Mouse (Mus musculus): ENCODE measurements at regions not wholly inside any gene's neighbourhood (a gene's known extent, or its start where the extent isn't known, plus 50 kb on each side); places are given as distances from the start of the nearest gene placed in this dataset.

GRCm38 (mm10) chr17:84010492-84011060, 162.8 kb upstream of the Haao start:
- 61% methylated on average over 3 of the region's 3 CpGs for WGBS

GRCm38 (mm10) chr17:84009966-84010365, 162.2 kb upstream of the Haao start:
- Histone ChIP-seq H3K36me3 (ENCODE audit: control insufficient read depth, insufficient read depth, low read length) (no peaks in the 10 kb centered on the region), H3K4me3 (ENCODE audit: low read depth, low read length) (no peak overlapping the region), H3K27ac (ENCODE audit: insufficient read depth, low read depth, low read length) (no peak overlapping the region), H3K27me3 (ENCODE audit: control insufficient read depth, insufficient read depth, low read length) (no peaks in the 10 kb centered on the region), H3K4me1 (ENCODE audit: control insufficient read depth, insufficient read depth, insufficient read length, low read length) (peaks cover 44% of the 10 kb centered on the region)
- TF ChIP-seq POLR2A (IDR thresholded peaks at IDR 0.05; ENCODE audit: low read depth, low read length) (no peak), CTCF (IDR thresholded peaks at IDR 0.05; ENCODE audit: extremely low read depth, insufficient read length, insufficient replicate concordance, low read depth, low read length) (no peak)
- 80% methylated on average over 7 of the region's 7 CpGs for WGBS

More at GRCm38 (mm10) chr17:84010492-84011060, 162.8 kb upstream of the Haao start:
- TF ChIP-seq POLR2A (IDR thresholded peaks at IDR 0.05; ENCODE audit: low read depth, low read length): no peak
- no peak for TF ChIP-seq CTCF (IDR thresholded peaks at IDR 0.05; ENCODE audit: extremely low read depth, insufficient read length, insufficient replicate concordance, low read depth, low read length)
- Histone ChIP-seq H3K36me3 (ENCODE audit: control insufficient read depth, insufficient read depth, low read length) (no peaks in the 10 kb centered on the region), H3K4me1 (ENCODE audit: control insufficient read depth, insufficient read depth, insufficient read length, low read length) (peaks cover 46% of the 10 kb centered on the region), H3K27ac (ENCODE audit: insufficient read depth, low read depth, low read length) (no peak overlapping the region; the same call in 1 of the 2 replicates), H3K4me3 (ENCODE audit: low read depth, low read length) (no peak overlapping the region), H3K27me3 (ENCODE audit: control insufficient read depth, insufficient read depth, low read length) (no peaks in the 10 kb centered on the region)

DNA sequence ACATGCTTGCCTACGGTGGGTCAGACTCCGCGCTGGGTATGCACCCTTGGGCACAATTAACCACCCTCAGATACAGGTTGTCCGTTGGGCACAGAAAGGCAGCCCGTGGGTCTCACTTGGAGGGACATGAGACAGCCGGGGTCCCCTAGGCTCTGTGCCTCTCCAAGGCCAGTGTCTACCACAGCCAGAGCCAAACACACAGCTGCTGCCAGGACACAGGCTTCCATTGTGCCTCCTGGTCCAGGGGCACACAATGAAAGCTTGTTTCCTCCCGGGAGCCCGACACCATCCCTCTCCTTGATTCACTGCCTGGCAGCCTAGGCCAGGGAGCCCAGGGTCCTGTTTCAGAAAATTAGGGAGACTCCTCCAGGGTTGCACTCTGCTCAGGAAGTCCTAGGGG, 161.4 kb upstream of the Haao start:
- Histone ChIP-seq H3K27ac (ENCODE audit: insufficient read depth, low read depth, low read length) (peak overlapping the region; percentile 65), H3K4me1 (ENCODE audit: control insufficient read depth, insufficient read depth, insufficient read length, low read length) (peaks cover 43% of the 10 kb centered on the region), H3K27me3 (ENCODE audit: control insufficient read depth, insufficient read depth, low read length) (no peaks in the 10 kb centered on the region), H3K4me3 (ENCODE audit: low read depth, low read length) (no peak overlapping the region), H3K36me3 (ENCODE audit: control insufficient read depth, insufficient read depth, low read length) (no peaks in the 10 kb centered on the region)
- TF ChIP-seq POLR2A (IDR thresholded peaks at IDR 0.05; ENCODE audit: low read depth, low read length): no peak
- no peak for TF ChIP-seq CTCF (IDR thresholded peaks at IDR 0.05; ENCODE audit: extremely low read depth, insufficient read length, insufficient replicate concordance, low read depth, low read length)
- 65% methylated on average over 8 of the region's 8 CpGs for WGBS

DNA sequence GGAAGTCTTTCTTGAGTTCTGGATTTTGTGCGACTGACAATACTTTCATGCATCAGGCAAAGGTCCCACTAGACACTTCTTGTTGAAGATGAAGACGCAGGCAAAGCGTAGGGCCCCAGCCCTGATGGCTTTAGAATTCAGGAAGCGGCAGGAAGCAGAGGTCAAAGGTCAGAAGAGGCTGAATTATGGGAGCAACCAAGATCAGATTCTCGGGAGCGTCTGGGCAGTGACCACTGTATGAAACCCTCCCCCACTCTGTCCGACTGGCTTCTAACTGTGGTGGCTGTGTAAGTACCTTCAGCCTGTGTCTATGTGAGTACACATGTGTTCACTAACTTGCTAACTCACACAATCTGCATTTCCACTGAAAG, 160.9 kb upstream of the Haao start:
- no peak overlapping the region for H3K4me3 ChIP-seq (ENCODE audit: low read depth, low read length)
- peaks cover 43% of the 10 kb centered on the region for H3K4me1 ChIP-seq (ENCODE audit: control insufficient read depth, insufficient read depth, insufficient read length, low read length)
- whole genome bisulfite sequencing: 27% methylated on average over 7 of the region's 7 CpGs
- peak overlapping the region; percentile 65 for H3K27ac ChIP-seq (ENCODE audit: insufficient read depth, low read depth, low read length)
- no peaks in the 10 kb centered on the region for H3K36me3 ChIP-seq (ENCODE audit: control insufficient read depth, insufficient read depth, low read length)
- H3K27me3 ChIP-seq (ENCODE audit: control insufficient read depth, insufficient read depth, low read length): no peaks in the 10 kb centered on the region
- TF ChIP-seq POLR2A (IDR thresholded peaks at IDR 0.05; ENCODE audit: low read depth, low read length): no peak
- TF ChIP-seq CTCF (IDR thresholded peaks at IDR 0.05; ENCODE audit: extremely low read depth, insufficient read length, insufficient replicate concordance, low read depth, low read length): no peak

DNA sequence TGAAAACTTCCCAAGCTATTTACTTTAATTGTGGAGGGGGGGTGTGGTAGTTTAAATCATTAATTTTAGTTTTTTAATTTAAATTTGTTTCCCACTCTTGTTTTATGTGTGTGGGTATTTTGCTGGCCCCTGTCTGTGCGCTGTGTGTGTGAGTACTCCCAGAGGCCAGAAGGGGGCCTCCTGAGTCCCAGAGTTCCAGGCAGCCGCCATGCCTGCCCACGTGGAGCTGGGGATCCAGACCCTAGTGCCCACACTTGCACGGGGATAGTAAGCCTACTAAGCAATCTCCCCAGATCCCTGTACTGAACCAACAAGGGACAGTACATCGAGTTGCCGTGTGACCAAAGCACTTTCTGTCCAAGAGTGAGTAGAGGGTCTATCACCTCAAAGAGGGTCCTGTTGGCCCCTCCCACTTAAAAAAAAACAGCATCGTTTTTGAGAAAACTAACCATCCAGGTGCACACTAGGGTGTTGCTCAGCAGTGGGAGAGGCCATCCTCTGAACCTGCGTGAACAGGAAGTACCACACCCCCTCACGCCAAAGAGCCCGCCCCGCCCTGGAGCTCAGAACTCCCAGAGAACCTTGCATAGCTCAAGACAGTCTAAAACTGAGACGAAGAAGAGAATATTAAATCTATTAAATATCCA, 160.4 kb upstream of the Haao start:
- peak overlapping the region; percentile 65 for H3K27ac ChIP-seq (ENCODE audit: insufficient read depth, low read depth, low read length)

GRCm38 (mm10) chr17:84006748-84007147, 159.0 kb upstream of the Haao start:
- Histone ChIP-seq H3K27ac (ENCODE audit: insufficient read depth, low read depth, low read length) (no peak overlapping the region), H3K4me1 (ENCODE audit: control insufficient read depth, insufficient read depth, insufficient read length, low read length) (peaks cover 46% of the 10 kb centered on the region), H3K4me3 (ENCODE audit: low read depth, low read length) (no peak overlapping the region), H3K27me3 (ENCODE audit: control insufficient read depth, insufficient read depth, low read length) (no peaks in the 10 kb centered on the region), H3K36me3 (ENCODE audit: control insufficient read depth, insufficient read depth, low read length) (no peaks in the 10 kb centered on the region)
- WGBS: 73% methylated on average over 9 of the region's 9 CpGs
- TF ChIP-seq POLR2A (IDR thresholded peaks at IDR 0.05; ENCODE audit: low read depth, low read length) (no peak), CTCF (IDR thresholded peaks at IDR 0.05; ENCODE audit: extremely low read depth, insufficient read length, insufficient replicate concordance, low read depth, low read length) (no peak)

More for the DNA sequence above, 160.4 kb upstream of the Haao start:
- Histone ChIP-seq H3K27me3 (ENCODE audit: control insufficient read depth, insufficient read depth, low read length) (no peaks in the 10 kb centered on the region), H3K4me1 (ENCODE audit: control insufficient read depth, insufficient read depth, insufficient read length, low read length) (peaks cover 41% of the 10 kb centered on the region), H3K4me3 (ENCODE audit: low read depth, low read length) (no peak overlapping the region), H3K36me3 (ENCODE audit: control insufficient read depth, insufficient read depth, low read length) (no peaks in the 10 kb centered on the region)
- TF ChIP-seq POLR2A (IDR thresholded peaks at IDR 0.05; ENCODE audit: low read depth, low read length) (no peak), CTCF (IDR thresholded peaks at IDR 0.05; ENCODE audit: extremely low read depth, insufficient read length, insufficient replicate concordance, low read depth, low read length) (peak; percentile 24; the same call in 1 of the 2 replicates)
- 40% methylated on average over 12 of the region's 12 CpGs for WGBS

DNA sequence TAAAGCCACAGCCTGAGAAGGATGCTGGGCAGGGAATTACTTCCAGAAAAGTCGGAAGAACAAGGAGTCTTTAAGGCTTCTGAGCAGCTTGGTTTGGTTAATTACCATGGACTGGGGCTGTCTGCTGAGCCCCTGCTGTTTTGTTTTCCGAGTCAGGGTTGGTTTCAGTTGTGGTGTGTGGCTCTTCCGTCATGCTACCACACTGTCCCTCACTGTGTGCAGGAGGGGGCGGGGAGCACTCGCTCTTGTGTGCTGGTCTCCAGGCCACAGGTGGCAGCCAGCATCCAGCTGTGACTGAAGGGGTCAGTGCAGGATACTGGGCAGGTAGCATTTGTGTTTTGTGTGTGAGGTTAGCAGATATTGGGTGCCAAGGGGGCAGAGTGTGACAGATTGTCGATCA, 156.5 kb upstream of the Haao start:
- Histone ChIP-seq H3K27ac (ENCODE audit: insufficient read depth, low read depth, low read length) (peak overlapping the region; percentile 83), H3K4me1 (ENCODE audit: control insufficient read depth, insufficient read depth, insufficient read length, low read length) (peaks cover 38% of the 10 kb centered on the region), H3K27me3 (ENCODE audit: control insufficient read depth, insufficient read depth, low read length) (no peaks in the 10 kb centered on the region), H3K4me3 (ENCODE audit: low read depth, low read length) (no peak overlapping the region), H3K36me3 (ENCODE audit: control insufficient read depth, insufficient read depth, low read length) (no peaks in the 10 kb centered on the region)
- TF ChIP-seq CTCF (IDR thresholded peaks at IDR 0.05; ENCODE audit: extremely low read depth, insufficient read length, insufficient replicate concordance, low read depth, low read length) (no peak), POLR2A (IDR thresholded peaks at IDR 0.05; ENCODE audit: low read depth, low read length) (no peak)
- 23% methylated on average over 6 of the region's 6 CpGs for WGBS

All from small intestine, adult 2 months (tissue).